Mouse (Mus musculus) induced T-regulatory cell, adult 2 months (primary cell): Measurements from ENCODE around the gene Mrpl20.

ENCODE experiments used
- DNase-seq: peaks from one replicate; pipeline ENCODE4 v3.0.0-alpha.2; 2012; ENCODE audit warnings: low read depth

The Mrpl20 gene

GRCm38 (mm10) chr4:155831831-155832230, 29.2 kb downstream of the Mrpl20 start:
- DNase-seq = no peak

- DNase-seq = no peak
Observed at GRCm38 (mm10) chr4:155832321-155832720, 29.6 kb downstream of the Mrpl20 start.

DNA sequence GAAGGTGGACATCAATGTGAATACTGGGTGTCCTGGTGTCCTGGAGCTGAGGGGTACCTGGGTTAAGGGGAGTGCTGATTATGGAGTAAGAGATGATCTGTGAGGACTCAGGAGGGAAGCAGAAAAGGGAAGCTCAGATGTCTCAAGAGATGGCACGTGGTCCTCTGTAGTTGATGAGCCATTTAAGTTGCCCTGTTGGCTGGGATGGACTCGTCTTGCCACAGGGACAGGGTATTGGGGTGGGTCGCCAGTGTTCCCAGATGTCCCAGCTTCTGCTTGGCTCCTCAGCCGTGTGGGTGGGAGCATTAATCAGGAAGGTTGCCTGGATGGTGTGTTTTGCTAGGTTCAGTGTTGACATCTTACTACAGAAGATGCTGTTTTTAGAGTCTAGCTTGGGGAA, 30.6 kb downstream of the Mrpl20 start:
- no peak for DNase-seq

DNA sequence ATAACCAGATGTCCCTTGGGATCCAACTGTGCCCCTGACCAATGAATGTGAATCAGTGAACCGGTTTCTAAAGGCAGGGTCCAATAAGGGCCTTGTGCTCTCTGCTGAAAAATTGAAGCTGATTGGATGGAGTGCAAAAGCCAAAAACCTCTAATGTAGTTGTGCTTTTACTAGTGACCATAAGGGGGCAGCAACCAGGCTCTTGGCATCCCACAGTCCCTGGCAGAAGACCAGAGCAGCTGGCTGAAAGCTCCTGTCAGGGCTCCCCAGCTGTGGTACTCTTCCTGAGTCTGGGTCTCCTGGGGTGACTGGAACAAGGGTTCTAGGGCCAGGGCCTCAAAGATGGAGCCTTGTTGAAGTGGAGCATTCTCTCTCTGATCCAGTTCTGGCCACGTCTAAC, 31.2 kb downstream of the Mrpl20 start:
- DNase-seq = peak; percentile 85

DNA sequence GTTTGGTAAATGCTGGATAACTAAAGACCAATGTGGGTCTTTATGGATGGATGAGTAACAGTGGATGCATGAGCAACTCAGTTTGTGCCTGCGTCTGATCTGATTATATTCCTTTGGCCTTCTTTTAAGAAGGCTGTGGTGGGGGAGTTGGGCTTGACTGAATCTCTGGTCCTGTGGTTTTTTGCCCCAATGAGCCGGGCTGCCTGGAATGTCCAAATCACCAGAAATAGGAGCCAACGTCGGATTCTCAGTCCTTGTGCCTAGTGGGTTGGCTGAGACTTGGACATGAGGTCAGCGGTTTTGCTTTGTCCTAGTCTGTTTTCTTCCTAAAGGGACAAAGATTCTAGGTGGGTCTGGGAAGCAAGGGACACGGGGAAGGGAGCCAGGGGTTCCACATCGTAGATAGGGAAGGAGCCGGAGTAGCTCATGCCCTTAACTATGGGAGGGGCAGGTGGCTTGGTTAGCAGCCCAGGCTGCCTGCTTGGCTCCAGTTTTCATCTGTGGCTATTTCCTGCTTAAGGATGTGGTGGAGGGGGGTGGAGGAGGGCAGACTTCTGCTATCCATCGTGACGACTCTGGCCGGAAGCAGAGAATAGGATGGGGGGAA, 34.8 kb downstream of the Mrpl20 start:
- no peak for DNase-seq

DNA sequence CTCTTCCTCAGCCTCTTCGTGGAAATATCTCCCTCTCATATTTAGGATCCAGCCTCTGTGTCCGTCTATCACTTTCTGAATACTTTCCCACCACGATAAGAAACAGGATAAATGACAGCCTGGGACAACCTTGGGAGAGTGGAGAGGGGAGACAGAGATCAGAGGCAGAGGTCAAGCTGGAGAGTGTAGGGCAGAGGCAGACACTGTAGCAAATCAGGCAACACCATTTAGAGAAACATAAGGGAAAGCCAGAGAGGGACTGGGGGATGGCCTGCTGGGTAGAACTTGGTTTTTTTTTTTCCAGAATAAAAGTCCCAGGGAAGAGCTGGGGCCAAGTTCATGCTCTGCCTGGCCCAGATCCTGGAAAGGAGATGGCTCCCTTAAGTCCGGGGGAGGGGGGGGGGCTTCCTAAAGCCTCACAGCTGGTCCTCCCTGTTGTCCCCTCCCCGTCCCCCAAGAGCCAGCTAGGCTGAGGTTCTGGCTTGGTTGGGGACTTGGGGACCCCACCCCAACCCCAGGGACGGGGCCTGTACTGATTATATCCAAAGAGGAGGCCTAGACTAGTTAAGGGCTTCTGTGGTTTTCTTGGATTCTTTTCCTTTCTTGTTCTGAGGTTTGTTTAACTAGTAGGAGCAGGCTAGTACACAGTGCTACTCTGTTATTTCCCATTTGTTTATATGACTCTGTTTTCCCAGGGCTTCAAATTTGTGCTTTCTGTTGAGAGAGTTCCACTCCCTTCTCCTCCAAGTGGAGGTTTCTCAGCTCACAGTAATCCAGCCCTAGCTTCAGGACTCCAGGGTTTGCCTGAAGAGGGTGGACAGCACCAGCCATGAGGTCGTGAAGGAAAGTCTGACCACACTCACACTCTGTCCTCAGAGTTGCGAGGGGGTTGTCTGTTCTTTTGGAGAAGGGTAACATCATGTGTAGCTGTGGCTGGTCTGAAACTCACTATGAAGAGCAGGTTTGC, 35.8 kb downstream of the Mrpl20 start:
- DNase-seq = no peak

- DNase-seq = no peak
Observed at GRCm38 (mm10) chr4:155839483-155839910, 36.8 kb downstream of the Mrpl20 start, which contains the start of gene Mxra8. Mxra8 (plus strand) TSS chr4:155839680.

DNA sequence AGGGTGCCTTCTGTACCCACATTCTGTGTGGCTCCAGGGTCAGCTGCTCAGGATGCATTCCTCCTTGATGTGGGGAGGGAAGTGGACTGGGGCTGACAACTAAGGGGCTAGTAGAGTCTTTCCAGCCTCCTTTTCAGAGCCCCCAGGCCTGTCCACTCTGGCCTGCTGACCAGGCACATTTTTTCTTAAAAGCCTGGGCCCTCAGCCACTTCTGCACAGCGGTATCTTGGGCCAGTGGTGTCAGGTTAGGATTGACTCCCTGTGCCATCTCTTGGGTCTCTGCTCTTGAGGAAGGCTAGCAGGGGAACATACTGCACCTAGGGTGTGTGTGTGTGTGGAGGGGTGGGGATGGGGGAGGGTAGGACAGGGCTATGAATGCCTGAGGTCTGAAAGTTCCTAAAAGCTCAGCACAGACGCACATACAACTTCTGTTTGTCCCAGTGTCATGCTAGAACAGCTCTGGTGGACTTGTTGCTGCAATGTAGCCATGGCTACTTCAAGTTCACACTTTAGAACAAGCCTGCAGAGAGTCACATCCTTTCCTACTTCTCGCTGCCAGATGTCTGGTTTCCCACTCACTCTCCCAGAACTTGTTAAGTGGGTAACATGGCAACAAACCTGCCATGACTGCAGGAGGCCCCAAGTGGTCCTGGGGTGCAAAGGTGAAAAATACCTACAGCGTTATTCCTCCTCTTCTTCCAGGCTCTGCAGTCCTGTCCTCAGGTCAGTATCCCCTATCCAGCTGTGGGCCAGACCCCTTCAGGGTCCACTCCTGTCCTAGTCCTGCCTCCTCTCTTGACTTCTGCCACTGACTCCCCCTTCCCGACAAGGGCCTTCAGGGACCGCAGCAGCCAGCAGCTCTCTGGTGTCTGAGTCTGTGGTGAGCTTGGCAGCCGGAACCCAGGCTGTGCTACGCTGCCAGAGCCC, 37.7 kb downstream of the Mrpl20 start:
- peak; percentile 40 for DNase-seq

GRCm38 (mm10) chr4:155841003-155841454, 38.4 kb downstream of the Mrpl20 start:
- DNase-seq = peak; percentile 91

DNA sequence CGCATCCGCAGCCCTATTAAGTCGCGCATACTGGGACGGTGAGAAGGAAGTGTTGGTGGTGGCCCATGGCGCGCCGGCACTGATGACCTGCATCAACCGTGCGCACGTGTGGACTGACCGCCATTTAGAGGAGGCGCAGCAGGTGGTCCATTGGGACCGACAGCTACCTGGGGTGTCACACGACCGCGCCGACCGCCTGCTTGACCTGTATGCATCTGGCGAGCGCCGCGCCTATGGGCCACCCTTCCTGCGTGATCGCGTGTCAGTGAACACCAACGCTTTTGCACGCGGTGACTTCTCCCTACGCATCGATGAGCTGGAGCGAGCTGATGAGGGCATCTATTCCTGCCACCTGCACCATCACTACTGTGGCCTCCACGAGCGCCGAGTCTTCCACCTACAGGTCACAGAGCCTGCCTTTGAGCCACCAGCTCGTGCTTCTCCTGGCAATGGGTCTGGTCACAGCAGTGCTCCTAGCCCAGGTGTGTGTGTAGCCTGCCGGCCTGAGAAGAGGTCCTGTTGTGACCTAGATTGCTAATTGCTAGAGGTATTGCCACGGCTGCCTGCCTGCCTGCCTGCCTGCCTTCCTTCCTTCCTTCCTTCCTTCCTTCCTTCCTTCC, 39.1 kb downstream of the Mrpl20 start:
- DNase-seq = no peak

DNA sequence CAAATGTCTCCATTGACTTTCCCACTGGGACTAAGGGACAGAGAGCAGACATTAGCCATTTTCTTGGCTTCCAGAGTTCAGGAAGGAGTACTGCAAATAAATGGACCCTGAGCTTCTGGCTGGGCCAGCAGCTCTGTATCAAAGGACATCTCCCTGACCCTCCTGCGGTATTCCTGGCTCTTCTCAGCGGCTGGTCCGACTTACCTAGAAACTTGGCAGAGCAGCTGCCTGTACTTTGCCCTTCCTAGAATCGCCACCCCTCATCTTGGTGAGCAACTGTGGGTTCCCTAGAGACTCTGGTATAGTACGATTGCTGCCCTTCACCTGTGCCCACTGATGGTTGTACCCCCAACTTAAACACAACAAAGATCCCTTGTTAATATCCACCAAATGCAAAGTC, 40.6 kb downstream of the Mrpl20 start:
- no peak for DNase-seq

- DNase-seq = peak; percentile 93
Observed at GRCm38 (mm10) chr4:155846871-155847578, 44.3 kb downstream of the Mrpl20 start, which contains the start of gene Dvl1. Dvl1 (plus strand) TSS chr4:155847402.

GRCm38 (mm10) chr4:155847591-155848352, 45.1 kb downstream of the Mrpl20 start:
- peak; percentile 62 for DNase-seq

DNA sequence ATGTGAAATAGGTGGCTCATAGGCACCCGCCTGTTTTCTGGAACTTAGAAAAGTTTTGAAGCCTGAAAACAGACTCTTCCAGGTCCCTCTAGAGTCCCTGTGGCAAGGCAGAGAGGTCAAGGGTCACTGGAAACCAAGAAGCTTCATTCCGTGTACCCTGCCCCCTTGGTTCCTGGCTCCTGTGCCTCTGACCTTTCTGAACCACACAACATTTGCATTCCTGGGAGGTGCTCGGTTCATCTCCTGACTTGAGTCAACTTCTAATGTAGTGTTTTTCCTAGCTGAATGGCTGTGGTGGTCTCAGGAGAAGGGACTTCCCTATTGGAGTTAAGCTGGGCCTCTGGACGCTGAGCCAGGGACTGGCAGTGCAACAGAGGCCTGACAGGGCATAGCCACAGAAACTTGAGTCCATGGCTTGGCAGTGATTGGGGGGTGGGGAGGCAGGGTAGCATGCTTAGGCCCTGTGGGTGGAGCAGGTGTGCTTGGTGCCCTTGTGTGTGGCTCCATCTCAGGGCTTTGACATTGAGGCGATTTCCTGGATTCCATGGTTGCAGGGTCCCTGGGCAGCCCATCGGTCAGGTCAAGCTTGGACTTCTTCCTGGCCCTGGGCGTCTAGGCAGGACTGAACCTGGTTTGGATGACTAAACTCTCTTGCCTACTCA, 45.9 kb downstream of the Mrpl20 start:
- DNase-seq = no peak

- no peak for DNase-seq
Observed at GRCm38 (mm10) chr4:155849391-155849790, 46.7 kb downstream of the Mrpl20 start.

GRCm38 (mm10) chr4:155849792-155850451, 47.2 kb downstream of the Mrpl20 start:
- no peak for DNase-seq

DNA sequence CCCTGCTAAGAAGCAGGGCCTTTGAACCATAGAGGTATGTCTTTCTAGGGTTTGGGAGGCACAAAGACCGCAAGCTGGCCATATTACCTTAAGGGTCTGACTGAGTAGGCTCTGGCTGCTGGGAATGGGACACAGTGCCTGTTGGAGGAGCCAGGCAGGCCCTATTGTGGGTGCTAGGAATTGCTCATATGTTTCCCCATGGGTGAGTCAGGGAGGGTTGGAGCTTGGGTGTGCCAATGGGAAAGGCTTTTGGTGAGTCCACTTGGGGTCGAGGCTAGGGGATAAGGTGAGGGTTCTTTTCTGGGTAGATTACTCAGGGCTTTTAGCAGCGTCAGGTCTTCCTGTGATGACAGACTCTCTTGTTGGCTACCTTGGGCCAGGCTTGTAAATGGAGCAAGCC, 48.7 kb downstream of the Mrpl20 start:
- no peak for DNase-seq

GRCm38 (mm10) chr4:155851951-155852411, 49.3 kb downstream of the Mrpl20 start:
- DNase-seq = no peak

DNA sequence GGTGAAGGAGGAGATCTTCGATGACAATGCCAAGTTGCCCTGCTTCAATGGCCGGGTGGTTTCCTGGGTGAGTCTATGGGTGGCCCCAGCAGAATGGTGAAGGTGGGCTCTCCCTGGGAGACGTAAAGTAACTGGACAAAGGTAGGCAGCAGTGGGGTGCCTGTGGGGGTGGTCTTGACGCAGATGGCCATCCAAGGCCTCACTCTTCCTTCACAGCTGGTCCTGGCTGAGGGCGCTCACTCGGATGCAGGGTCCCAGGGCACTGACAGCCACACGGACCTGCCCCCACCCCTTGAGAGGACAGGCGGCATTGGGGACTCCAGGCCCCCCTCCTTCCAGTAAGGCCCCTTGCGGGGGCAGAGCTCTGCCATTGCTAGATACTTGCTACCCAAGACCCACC, 50.7 kb downstream of the Mrpl20 start:
- no peak for DNase-seq
